Mouse (Mus musculus) small intestine, adult 2 months (tissue): ENCODE measurements around the gene Rpl10a. TPM values are rescaled to one million over a fixed set of nuclear protein-coding genes. Genes with fewer than 3 reads are reported as not detected.

Experiments used
- H3K27ac ChIP-seq: fragments of 200-500 bp; 2 replicates; pipeline ENCODE4 v1.5.1; 2012; ENCODE audit warnings: low read depth, low read length, control low read depth, inconsistent platforms; ENCODE audit not compliant: insufficient read depth
- H3K27me3 ChIP-seq: fragments of 200-500 bp; 2 replicates; pipeline ENCODE4 v1.6.1; 2012; ENCODE audit warnings: mild to moderate bottlenecking, moderate library complexity, low read length, inconsistent platforms; ENCODE audit not compliant: control insufficient read depth, insufficient read depth
- H3K36me3 ChIP-seq: fragments of 200-500 bp; 2 replicates; pipeline ENCODE4 v1.6.1; 2012; ENCODE audit warnings: mild to moderate bottlenecking, low read length, control low read depth, inconsistent platforms; ENCODE audit not compliant: control insufficient read depth, insufficient read depth
- H3K4me1 ChIP-seq: fragments of 200-500 bp; 2 replicates; pipeline ENCODE4 v1.6.1; 2012; ENCODE audit warnings: low read length, inconsistent platforms, mixed read lengths; ENCODE audit not compliant: control insufficient read depth, insufficient read depth, insufficient read length
- H3K4me3 ChIP-seq: fragments of 200-500 bp; 2 replicates; pipeline ENCODE4 v1.5.1; 2012; ENCODE audit warnings: low read depth, mild to moderate bottlenecking, control low read depth, inconsistent platforms, low read length, moderate library complexity
- CTCF ChIP-seq: fragments of 200-500 bp; IDR thresholded peaks from 2 replicates; pipeline ENCODE4 v1.5.1; 2012; ENCODE audit warnings: low read depth, mild to moderate bottlenecking, control low read depth, inconsistent platforms, low read length, moderate library complexity, mixed read lengths; ENCODE audit not compliant: insufficient replicate concordance, insufficient read length; ENCODE audit errors: extremely low read depth
- POLR2A ChIP-seq: fragments of 200-500 bp; IDR thresholded peaks from 2 replicates; pipeline ENCODE4 v1.6.1; 2012; ENCODE audit warnings: low read depth, mild to moderate bottlenecking, control low read depth, inconsistent platforms, low read length, moderate library complexity
- WGBS: fragments of 180-500 bp; shearing (Covaris S2); methylation state at CpG from one replicate; pipeline ENCODE4 v1.1.7; 2018; 5-methylcytosine and 5-hydroxymethylcytosine counted together
- polyA plus RNA-seq: library from polyadenylated mRNA; depleted of rRNA; stranded (reverse); fragments of >200 nt; gene quantifications from 2 replicates; pipeline ENCODE4 v1.2.3, GENCODE M21; 2012; rRNA removed

The Rpl10a gene
- polyA plus RNA-seq, result 1,432 and 2,365 TPM in 2 replicates

- Histone ChIP-seq H3K4me3 (peak within 1 kb of the TSS; percentile 70), H3K27ac (peak within 1 kb of the TSS; percentile 76), H3K4me1 (peaks cover 6% of the 10 kb centered on the region; the same call in 1 of the 2 replicates), H3K36me3 (peaks cover 39% of the 10 kb centered on the region), H3K27me3 (no peaks in the 10 kb centered on the region)
- WGBS, result under 1% methylated on average over 67 of the region's 67 CpGs
- TF ChIP-seq POLR2A (peak; percentile 75), CTCF (peak; percentile 73)
These were observed at the start of gene Rpl10a for GRCm38 (mm10) chr17:28328366-28328928. Rpl10a (plus strand) TSS chr17:28328471.

GRCm38 (mm10) chr17:28279236-28279635, 49.0 kb upstream of the Rpl10a start:
- Histone ChIP-seq H3K4me3 (peak overlapping the region; percentile 45; the same call in 1 of the 2 replicates), H3K4me1 (peaks cover 64% of the 10 kb centered on the region), H3K27me3 (no peaks in the 10 kb centered on the region), H3K36me3 (peaks cover 15% of the 10 kb centered on the region), H3K27ac (peak overlapping the region; percentile 89)
- WGBS, result 27% methylated on average over 4 of the region's 4 CpGs
- TF ChIP-seq CTCF (no peak), POLR2A (no peak)

GRCm38 (mm10) chr17:28279780-28280422, 48.4 kb upstream of the Rpl10a start:
- no peaks in the 10 kb centered on the region for H3K27me3 ChIP-seq
- H3K36me3 ChIP-seq, result peaks cover 14% of the 10 kb centered on the region
- peak overlapping the region; percentile 89 for H3K27ac ChIP-seq
- TF ChIP-seq CTCF (0 out of 2 replicates have a peak, but pooled peaks have one; percentile 18), POLR2A (no peak; the same call in none of the 2 replicates)
- H3K4me3 ChIP-seq, result peak overlapping the region; percentile 45
- H3K4me1 ChIP-seq, result peaks cover 67% of the 10 kb centered on the region
- 28% methylated on average over 15 of the region's 15 CpGs for WGBS

GRCm38 (mm10) chr17:28280423-28280800, 47.9 kb upstream of the Rpl10a start:
- H3K27ac ChIP-seq, result peak overlapping the region; percentile 89
- peaks cover 69% of the 10 kb centered on the region for H3K4me1 ChIP-seq
- 36% methylated on average over 7 of the region's 7 CpGs for WGBS
- H3K36me3 ChIP-seq, result peaks cover 14% of the 10 kb centered on the region
- H3K4me3 ChIP-seq, result peak overlapping the region; percentile 45
- no peaks in the 10 kb centered on the region for H3K27me3 ChIP-seq
- no peak for TF ChIP-seq POLR2A
- TF ChIP-seq CTCF, result no peak

- Histone ChIP-seq H3K36me3 (peaks cover 15% of the 10 kb centered on the region), H3K4me1 (peaks cover 72% of the 10 kb centered on the region), H3K27me3 (no peaks in the 10 kb centered on the region), H3K27ac (peak overlapping the region; percentile 89), H3K4me3 (peak overlapping the region; percentile 37)
- TF ChIP-seq POLR2A (no peak), CTCF (no peak)
- WGBS, result 18% methylated on average over 5 of the region's 5 CpGs
These were observed 47.4 kb upstream of the Rpl10a start for GRCm38 (mm10) chr17:28280831-28281377.

- Histone ChIP-seq H3K4me3 (no peak overlapping the region), H3K4me1 (peaks cover 80% of the 10 kb centered on the region), H3K27ac (peak overlapping the region; percentile 89), H3K36me3 (peaks cover 17% of the 10 kb centered on the region), H3K27me3 (no peaks in the 10 kb centered on the region)
- 75% methylated on average over 7 of the region's 7 CpGs for WGBS
- TF ChIP-seq CTCF (no peak), POLR2A (no peak)
These were observed 46.3 kb upstream of the Rpl10a start for GRCm38 (mm10) chr17:28281866-28282441.

GRCm38 (mm10) chr17:28283199-28283598, 45.1 kb upstream of the Rpl10a start:
- no peak overlapping the region for H3K4me3 ChIP-seq
- WGBS, result 38% methylated on average over 10 of the region's 10 CpGs
- TF ChIP-seq CTCF (no peak), POLR2A (no peak)
- H3K27ac ChIP-seq, result peak overlapping the region; percentile 88
- no peaks in the 10 kb centered on the region for H3K27me3 ChIP-seq
- peaks cover 80% of the 10 kb centered on the region for H3K4me1 ChIP-seq
- peaks cover 12% of the 10 kb centered on the region for H3K36me3 ChIP-seq
